Mouse (Mus musculus) activated CD4-positive, CD25-positive, alpha-beta regulatory T cell, adult 9 weeks (primary cell): ENCODE measurements around the gene Cdh3. TPM values are rescaled to one million over a fixed set of nuclear protein-coding genes. Genes with fewer than 3 reads are reported as not detected.

Experiments
- polyA plus RNA-seq: library from polyadenylated mRNA; unstranded; fragments of 100-300 nt; shearing (Covaris generic); gene quantifications from one replicate; pipeline ENCODE4 v1.2.1, GENCODE M21; 2017

The Cdh3 gene
- not detected for polyA plus RNA-seq

DNA sequence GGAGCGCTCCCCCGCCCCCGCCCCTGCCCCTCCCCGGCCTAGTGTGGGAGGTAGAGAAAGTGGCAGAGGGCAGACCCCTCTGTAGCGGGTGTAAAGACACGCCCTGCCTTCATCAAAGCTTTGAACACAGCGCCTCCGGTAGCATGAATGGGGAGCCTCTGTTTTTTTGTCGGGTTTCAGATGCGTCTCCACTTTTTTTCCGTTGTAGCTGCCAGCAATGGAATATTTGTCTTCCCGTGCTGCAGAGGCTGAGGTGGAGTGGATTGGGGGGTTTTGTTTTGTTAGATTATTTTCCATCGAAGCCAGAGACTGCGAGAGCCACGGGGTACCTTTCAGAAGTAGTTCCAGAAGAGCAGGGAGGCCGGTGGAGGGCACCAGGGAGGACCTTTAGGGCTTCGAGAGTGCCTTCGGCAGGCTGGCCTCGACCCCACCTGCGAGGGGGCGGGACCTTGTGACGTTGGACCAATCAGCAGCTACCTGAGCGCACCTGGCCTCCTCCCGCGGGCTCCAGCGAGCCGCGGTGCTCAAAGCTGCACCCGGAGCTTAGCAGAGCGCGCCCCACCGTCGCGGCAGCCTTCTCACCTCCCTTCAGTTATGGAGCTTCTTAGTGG is at the start of gene Cdh3:
Cdh3 (plus strand) TSS at position 527 of the 611 bp plus-strand sequence.

GRCm38 (mm10) chr8:106500018-106500685 is 10.5 kb upstream of the Cdh3 start, which contains the start of gene 6030452D12Rik:
TSS of gene 6030452D12Rik (plus strand) at chr8:106500522.

GRCm38 (mm10) chr8:106573168-106573567 is 62.5 kb downstream of the Cdh3 start, which contains the start of gene Gm10073:
TSS of gene Gm10073 (minus strand) at chr8:106573461.

DNA sequence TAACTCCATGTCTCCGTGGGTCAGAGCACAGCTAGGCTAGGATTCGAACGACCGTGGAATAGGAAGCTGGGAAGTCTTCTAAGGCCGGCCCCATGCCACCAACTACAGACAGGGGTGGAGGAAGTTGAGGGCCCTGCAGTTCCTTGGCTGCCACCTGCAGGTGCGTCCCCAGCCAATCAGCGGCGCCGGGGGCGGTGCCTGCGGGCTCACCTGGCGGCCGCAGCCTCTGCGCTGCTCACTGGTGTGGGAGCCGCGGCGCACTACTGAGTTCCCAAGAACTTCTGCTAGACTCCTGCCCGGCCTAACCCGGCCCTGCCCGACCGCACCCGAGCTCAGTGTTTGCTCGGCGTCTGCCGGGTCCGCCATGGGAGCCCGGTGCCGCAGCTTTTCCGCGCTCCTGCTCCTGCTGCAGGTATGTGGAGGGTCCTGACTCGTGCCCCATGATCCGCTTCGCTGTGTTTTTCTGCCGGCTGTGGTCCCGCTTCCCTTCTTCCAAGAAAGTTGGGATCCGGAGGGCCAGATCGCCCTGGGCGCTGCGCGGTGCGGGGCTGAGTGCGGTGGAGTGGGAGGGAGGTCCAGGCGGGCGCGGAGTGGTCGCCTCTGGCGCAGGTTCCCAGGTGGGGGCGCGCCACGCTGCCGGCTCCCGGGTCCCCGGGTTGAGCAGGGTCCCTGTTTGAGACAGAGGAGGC is 92.6 kb downstream of the Cdh3 start, which contains the start of gene Cdh1:
Cdh1 (plus strand) TSS at position 221 of the 689 bp plus-strand sequence.

Other genes starting within 250 kb of the Cdh3 start
- not detected for gene Smpd3, start 172.9 kb upstream of the Cdh3 start, polyA plus RNA-seq
- gene Zfp90, start 95.6 kb upstream of the Cdh3 start, polyA plus RNA-seq: 6.4 TPM
- gene 6030452D12Rik, start 10.4 kb upstream of the Cdh3 start, polyA plus RNA-seq: not detected
- gene Gm10073, start 62.6 kb downstream of the Cdh3 start, polyA plus RNA-seq: 8.4 TPM
- gene Cdh1, start 92.5 kb downstream of the Cdh3 start, polyA plus RNA-seq: 0.16 TPM
- gene Tango6, start 172.2 kb downstream of the Cdh3 start, polyA plus RNA-seq: 10.3 TPM